Mouse (Mus musculus) skeletal muscle tissue, adult 2 months (tissue): ENCODE measurements around the gene Fbxo47.
A peak's percentile ranks its signal among the peaks of the same experiment; 100 is the strongest.

Experiments used
- DNase-seq: peaks from one replicate; pipeline ENCODE4 v3.0.0-alpha.2; 2012; ENCODE audit warnings: low read depth, low spot score

Gene Fbxo47

GRCm38 (mm10) chr11:97830501-97830900 lies 53.5 kb downstream of the Fbxo47 start:
- DNase-seq: no peak

- no peak for DNase-seq
Observed at GRCm38 (mm10) chr11:97829913-97830476, 54.0 kb downstream of the Fbxo47 start.

GRCm38 (mm10) chr11:97829365-97829764 lies 54.6 kb downstream of the Fbxo47 start:
- no peak for DNase-seq

- DNase-seq: no peak
Observed at GRCm38 (mm10) chr11:97827654-97828053, 56.3 kb downstream of the Fbxo47 start.

GRCm38 (mm10) chr11:97826414-97826813 lies 57.5 kb downstream of the Fbxo47 start:
- DNase-seq: no peak

GRCm38 (mm10) chr11:97825971-97826370 lies 58.0 kb downstream of the Fbxo47 start:
- DNase-seq: no peak

GRCm38 (mm10) chr11:97825295-97825694 lies 58.7 kb downstream of the Fbxo47 start:
- DNase-seq: no peak

GRCm38 (mm10) chr11:97824895-97825294 lies 59.1 kb downstream of the Fbxo47 start:
- DNase-seq: no peak

GRCm38 (mm10) chr11:97824168-97824567 lies 59.8 kb downstream of the Fbxo47 start:
- no peak for DNase-seq

- peak; percentile 75 for DNase-seq
Observed at GRCm38 (mm10) chr11:97822840-97823603, 60.9 kb downstream of the Fbxo47 start.

- DNase-seq: no peak
Observed at GRCm38 (mm10) chr11:97821401-97822064, 62.4 kb downstream of the Fbxo47 start.

- DNase-seq: no peak
Observed at GRCm38 (mm10) chr11:97820840-97821239, 63.1 kb downstream of the Fbxo47 start.

- DNase-seq: no peak
Observed at GRCm38 (mm10) chr11:97819923-97820322, 64.0 kb downstream of the Fbxo47 start.

- no peak for DNase-seq
Observed at GRCm38 (mm10) chr11:97819102-97819501, 64.9 kb downstream of the Fbxo47 start.

GRCm38 (mm10) chr11:97818571-97818970 lies 65.4 kb downstream of the Fbxo47 start:
- no peak for DNase-seq

- DNase-seq: no peak
Observed at GRCm38 (mm10) chr11:97818003-97818402, 66.0 kb downstream of the Fbxo47 start.

GRCm38 (mm10) chr11:97817379-97817778 lies 66.6 kb downstream of the Fbxo47 start:
- DNase-seq: no peak

GRCm38 (mm10) chr11:97816916-97817315 lies 67.0 kb downstream of the Fbxo47 start:
- DNase-seq: no peak

GRCm38 (mm10) chr11:97816176-97816575 lies 67.8 kb downstream of the Fbxo47 start:
- DNase-seq: no peak

GRCm38 (mm10) chr11:97815736-97816135 lies 68.2 kb downstream of the Fbxo47 start:
- DNase-seq: no peak

GRCm38 (mm10) chr11:97813746-97814515 lies 70.0 kb downstream of the Fbxo47 start:
- no peak for DNase-seq

GRCm38 (mm10) chr11:97813085-97813484 lies 70.9 kb downstream of the Fbxo47 start:
- no peak for DNase-seq
